Mouse (Mus musculus) liver, adult 2 months (tissue): Measurements from ENCODE around the gene Klc2.

Experiments used
- CTCF ChIP-seq: fragments of 200-500 bp; IDR thresholded peaks from 2 replicates; pipeline ENCODE4 v1.5.1; 2011; ENCODE audit warnings: low read depth, low read length, control low read depth
- POLR2A ChIP-seq: fragments of 200-500 bp; IDR thresholded peaks from 2 replicates; pipeline ENCODE4 v1.6.1; 2011; ENCODE audit warnings: low read length, control low read depth; ENCODE audit not compliant: insufficient read depth; ENCODE audit errors: extremely low read depth

- no peak; the same call in 1 of the 2 replicates for TF ChIP-seq CTCF
- no peak for TF ChIP-seq POLR2A
These were observed 21.3 kb upstream of the Klc2 start for GRCm38 (mm10) chr19:5139640-5140039.
